Mouse (Mus musculus) megakaryocyte progenitor cell, adult 5-6 weeks (primary cell): ENCODE measurements at regions not wholly inside any gene's neighbourhood (a gene's known extent, or its start where the extent isn't known, plus 50 kb on each side); places are given as distances from the start of the nearest gene placed in this dataset.

Source experiments
- ATAC-seq: replicated peaks from 2 replicates; pipeline ENCODE4 v1.8.0; 2016; ENCODE audit warnings: mild to moderate bottlenecking, moderate TSS enrichment, inconsistent platforms; ENCODE audit not compliant: poor library complexity

GRCm38 (mm10) chr16:30460371-30460770, 54.6 kb upstream of the Atp13a3 start:
- ATAC-seq: no peak

- peak; percentile 60 for ATAC-seq
Measured at GRCm38 (mm10) chr16:30457872-30458271, 52.1 kb upstream of the Atp13a3 start.

- ATAC-seq: 0 out of 2 replicates have a peak, but pooled peaks have one; percentile 13
Measured at GRCm38 (mm10) chr16:30457335-30457734, 51.6 kb upstream of the Atp13a3 start.

GRCm38 (mm10) chr16:30456687-30457086, 50.9 kb upstream of the Atp13a3 start:
- ATAC-seq: peak; percentile 56
